Mouse (Mus musculus): ENCODE results near the gene Myo1f. TPM values are rescaled to one million over a fixed set of nuclear protein-coding genes. Genes with fewer than 3 reads are reported as not detected.

The Myo1f gene
- polyA plus RNA-seq, 1 experiment from 2014 or later = not detected

DNA sequence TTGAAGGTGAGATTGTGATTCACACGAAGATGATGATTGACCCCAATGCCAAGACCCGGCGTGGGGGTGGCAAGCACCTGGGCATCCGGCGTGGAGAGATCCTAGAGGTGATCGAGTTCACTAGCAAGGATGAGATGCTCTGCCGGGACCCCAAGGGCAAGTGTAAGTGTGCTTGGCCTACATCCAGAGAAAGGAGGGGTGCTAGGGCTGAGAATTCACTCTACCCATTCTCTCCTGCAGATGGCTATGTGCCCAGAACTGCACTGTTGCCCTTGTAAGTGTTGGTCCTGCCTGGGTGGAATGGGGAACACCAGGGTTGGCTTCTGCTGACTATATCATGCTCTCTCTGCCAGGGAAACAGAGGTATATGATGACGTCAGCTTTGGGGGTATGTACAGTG is 89.6 kb downstream of the Myo1f start:
- no peak for TF ChIP-seq CTCF (IDR thresholded peaks at IDR 0.05)
- DNase-seq (ENCODE audit: low read depth, low spot score) = no peak
- no peak for ATAC-seq
- H3K27me3 ChIP-seq = no peaks in the 10 kb centered on the region
- POLR2A ChIA-PET = interaction anchor here (0.9 kb wide), 1 partner anchor 9 kb away, joined by 3 read pairs; no protein-coding TSS in a partner anchor
- CTCF ChIA-PET = no interaction called here
- in situ Hi-C loops (cut with MboI; ENCODE audit: low pct_unique_long_range_greater_than_20kb) = no loop called here

DNA sequence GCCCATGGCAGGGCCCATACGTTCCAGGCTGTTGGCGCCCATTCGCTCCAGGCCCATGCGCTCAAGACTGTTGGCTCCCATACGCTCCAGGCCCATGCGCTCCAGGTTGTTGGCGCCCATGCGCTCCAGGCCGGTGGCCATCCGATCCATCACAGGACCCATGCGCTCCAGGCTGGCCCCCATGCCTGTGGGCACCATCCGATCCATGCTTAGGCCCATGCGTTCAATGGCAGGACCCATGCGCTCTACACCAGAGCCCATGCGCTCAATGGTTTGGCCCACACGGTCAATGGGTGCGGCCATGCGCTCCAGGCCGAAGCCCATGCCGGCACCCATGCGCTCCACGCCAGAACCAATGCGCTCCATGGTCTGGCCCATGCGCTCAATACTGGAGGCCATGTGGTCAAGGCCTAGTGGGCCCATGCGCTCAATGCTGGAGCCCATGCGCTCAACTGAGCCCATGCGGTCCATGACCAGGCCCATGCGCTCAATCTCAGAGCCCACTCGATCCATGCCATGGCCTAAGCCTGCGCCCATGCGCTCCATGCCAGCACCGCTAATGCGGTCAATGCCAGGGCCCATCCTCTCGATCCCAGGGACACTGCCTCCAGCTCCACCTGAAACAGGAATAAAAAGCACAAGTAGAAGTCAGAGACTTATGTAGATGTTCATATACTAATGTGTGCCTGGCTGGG is 94.4 kb downstream of the Myo1f start:
- no peak for ATAC-seq
- DNase-seq (ENCODE audit: low read depth, low spot score) = no peak
- no peaks in the 10 kb centered on the region for H3K27me3 ChIP-seq
- ChIA-PET POLR2A (no interaction called here), CTCF (interaction anchor here (1.3 kb wide), 2 partner anchors 9 to 15 kb away, joined by 3 to 4 read pairs; no protein-coding TSS in a partner anchor)
- in situ Hi-C loops (cut with MboI; ENCODE audit: low pct_unique_long_range_greater_than_20kb) = no loop called here
- no peak for TF ChIP-seq CTCF (IDR thresholded peaks at IDR 0.05)

Other genes starting within 250 kb of the Myo1f start
- gene Zfp81, start 196.8 kb upstream of the Myo1f start, polyA plus RNA-seq (2021) = 7.5 TPM
- 5.9 TPM for gene Zfp101, start 161.1 kb upstream of the Myo1f start, polyA plus RNA-seq (2021)
- gene Actl9, start 122.8 kb upstream of the Myo1f start, polyA plus RNA-seq (2021) = not detected
- gene Adamts10, start 31.5 kb upstream of the Myo1f start, polyA plus RNA-seq (2021) = 15.4 TPM
- gene Zfp414, start 73.4 kb downstream of the Myo1f start, polyA plus RNA-seq (2021) = 33.0 TPM
- gene Pram1, start 82.3 kb downstream of the Myo1f start, polyA plus RNA-seq (2021) = 0.56 TPM
- gene Hnrnpm, start 131.2 kb downstream of the Myo1f start, polyA plus RNA-seq (2021) = 248 TPM
- gene March2, start 163.0 kb downstream of the Myo1f start, polyA plus RNA-seq (2021) = 77.2 TPM
- gene Rab11b, start 204.8 kb downstream of the Myo1f start, polyA plus RNA-seq (2021) = 222 TPM
- 1.8 TPM for gene Angptl4, start 226.1 kb downstream of the Myo1f start, polyA plus RNA-seq (2021)